Mouse (Mus musculus): ENCODE results near the gene Mpp6.
A peak's percentile ranks its signal among the peaks of the same experiment; 100 is the strongest.

Mpp6 gene

GRCm38 (mm10) chr6:50159842-50160241 lies 49.8 kb downstream of the Mpp6 start:
- no peak for DNase-seq

DNA sequence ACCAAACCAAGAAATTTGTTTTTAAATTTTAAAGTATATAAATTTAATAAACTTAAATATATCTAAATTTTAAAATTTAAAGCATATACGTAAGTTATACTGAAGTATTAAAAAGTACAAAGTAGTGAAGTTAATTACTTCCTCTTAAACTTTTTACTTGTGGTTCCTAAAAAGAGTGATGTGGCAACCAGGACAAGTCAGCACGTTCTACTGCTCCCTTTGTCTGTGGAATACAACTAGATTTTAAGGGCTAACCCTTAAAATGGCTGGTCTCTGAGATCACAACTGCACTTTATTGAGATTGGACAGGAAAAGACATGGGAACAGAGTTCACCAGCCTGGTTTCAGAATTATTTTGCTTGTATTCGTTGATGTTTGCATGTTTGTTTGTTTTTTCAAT lies 53.0 kb downstream of the Mpp6 start:
- DNase-seq = no peak

DNA sequence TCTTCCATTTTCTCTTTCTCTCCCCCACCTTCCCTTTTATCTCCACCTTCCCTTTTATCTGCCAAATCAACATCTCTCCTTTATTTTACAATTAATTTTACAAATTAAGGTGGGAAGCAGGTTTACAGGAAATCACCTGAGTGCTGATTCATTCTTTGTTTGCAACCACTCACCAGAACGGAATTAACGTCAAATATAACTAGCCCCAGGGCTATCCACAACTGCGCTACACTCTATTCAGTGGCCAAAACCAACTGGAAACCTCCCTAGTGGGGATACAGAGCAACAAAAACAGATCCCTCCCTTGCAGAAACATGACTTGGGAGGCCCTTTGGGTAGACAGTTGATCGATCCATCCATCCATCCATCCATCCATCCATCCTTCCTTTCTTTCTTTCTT lies 58.8 kb downstream of the Mpp6 start:
- DNase-seq = no peak

DNA sequence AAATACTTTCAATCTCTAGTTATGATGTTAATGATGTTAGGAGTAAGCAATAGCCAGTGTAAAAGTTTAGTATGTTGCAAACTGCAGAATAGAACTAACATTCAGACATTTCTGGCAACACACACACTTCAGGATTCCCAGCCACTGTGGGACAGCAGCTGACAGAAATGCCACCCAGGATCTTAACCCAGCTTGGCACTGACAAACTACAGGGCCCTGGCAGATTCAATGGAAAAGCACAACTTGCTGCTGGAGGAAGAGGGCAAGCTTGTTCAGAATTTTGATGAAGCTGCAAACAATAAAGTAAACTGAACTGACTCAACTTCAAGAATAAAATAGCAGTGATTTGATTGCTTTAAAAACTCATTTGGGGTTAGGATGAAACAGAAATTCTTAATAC lies 59.7 kb downstream of the Mpp6 start:
- DNase-seq = no peak

DNA sequence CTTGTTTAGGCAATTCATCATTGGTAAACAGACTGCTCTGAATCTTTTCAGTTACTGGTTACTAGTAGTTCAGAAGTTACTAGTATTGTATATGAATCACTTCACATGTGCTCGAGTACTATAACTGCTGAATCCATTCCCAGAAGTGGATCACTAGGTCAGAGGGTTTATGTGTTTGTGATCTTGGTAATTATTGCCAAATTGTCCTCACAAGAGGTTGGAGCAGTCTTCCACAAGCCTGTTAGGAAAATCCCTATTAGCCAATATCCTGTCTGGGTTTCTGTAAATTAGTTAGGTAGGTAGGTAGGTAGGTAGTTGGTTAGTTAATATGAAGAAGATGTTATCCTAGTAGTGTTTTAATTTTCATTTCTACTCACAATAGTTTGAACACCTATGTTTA lies 65.7 kb downstream of the Mpp6 start:
- DNase-seq = no peak

- peak; percentile 6 for DNase-seq
Measured at GRCm38 (mm10) chr6:50180189-50180588, 70.1 kb downstream of the Mpp6 start.

GRCm38 (mm10) chr6:50187955-50188354 lies 77.9 kb downstream of the Mpp6 start:
- DNase-seq = no peak

- no peak for DNase-seq
Measured at GRCm38 (mm10) chr6:50189376-50189775, 79.3 kb downstream of the Mpp6 start.

- DNase-seq = no peak
Measured at GRCm38 (mm10) chr6:50191605-50192004, 81.6 kb downstream of the Mpp6 start.

- no peak for DNase-seq
Measured at GRCm38 (mm10) chr6:50192169-50192568, 82.1 kb downstream of the Mpp6 start.

GRCm38 (mm10) chr6:50192822-50193221 lies 82.8 kb downstream of the Mpp6 start:
- no peak for DNase-seq

DNA sequence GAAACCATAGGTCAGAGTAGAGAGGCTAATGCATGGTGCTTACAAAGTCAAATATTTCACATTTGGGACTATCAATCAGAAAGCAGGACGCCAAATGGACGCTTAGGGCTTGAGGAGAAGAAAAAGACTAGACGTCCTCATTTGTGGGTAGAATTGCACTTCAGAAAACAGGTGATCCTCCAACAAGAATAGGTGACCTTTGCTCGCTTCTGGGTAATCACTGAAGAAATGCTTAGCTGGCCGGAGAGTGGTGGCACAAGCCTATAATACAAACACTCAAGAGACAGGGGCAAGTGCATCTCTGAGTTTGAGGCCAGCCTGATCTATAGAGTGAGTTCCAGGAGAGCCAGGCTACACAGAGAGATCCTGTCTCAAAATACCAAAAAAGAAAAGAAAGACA lies 83.8 kb downstream of the Mpp6 start:
- no peak for DNase-seq

GRCm38 (mm10) chr6:50204356-50204755 lies 94.3 kb downstream of the Mpp6 start:
- no peak for DNase-seq

- no peak for DNase-seq
Measured at GRCm38 (mm10) chr6:50205093-50205492, 95.1 kb downstream of the Mpp6 start.

DNA sequence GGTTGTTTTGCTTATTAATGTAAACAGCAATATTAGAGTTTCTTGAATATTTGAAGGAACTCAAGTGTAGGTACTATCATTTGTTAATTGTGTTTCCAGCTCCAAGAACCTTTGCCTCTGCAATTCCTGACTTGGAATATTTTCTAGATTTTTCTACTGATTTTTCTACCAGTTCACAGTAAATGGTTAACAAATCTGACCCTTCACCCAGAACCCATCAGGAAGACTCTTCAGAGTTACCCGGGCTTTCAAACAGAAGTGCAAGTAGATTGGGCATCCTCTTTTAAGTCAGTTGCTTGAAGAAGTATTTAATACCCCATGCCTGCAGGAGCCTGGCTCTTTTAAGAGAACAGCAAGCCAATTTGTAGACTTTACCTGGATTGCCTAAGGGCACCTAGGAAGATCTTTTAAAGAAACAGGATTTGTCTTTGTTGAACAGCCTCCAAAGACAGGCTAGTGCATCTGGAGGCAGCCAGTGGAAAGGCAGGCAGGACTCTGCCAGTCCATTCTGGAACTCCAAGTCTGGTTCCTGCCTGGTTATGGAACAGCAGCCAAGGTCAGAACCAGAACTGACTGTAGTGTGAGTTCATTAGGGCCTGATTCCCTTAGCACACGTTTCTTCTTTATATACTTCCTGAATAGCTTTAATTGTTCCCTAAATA lies 104.8 kb downstream of the Mpp6 start:
- DNase-seq = no peak

- DNase-seq = no peak
Measured at GRCm38 (mm10) chr6:50215373-50215745, 105.3 kb downstream of the Mpp6 start.

GRCm38 (mm10) chr6:50215986-50216385 lies 105.9 kb downstream of the Mpp6 start:
- no peak for DNase-seq

- no peak for DNase-seq
Measured at GRCm38 (mm10) chr6:50218628-50219027, 108.6 kb downstream of the Mpp6 start.

DNA sequence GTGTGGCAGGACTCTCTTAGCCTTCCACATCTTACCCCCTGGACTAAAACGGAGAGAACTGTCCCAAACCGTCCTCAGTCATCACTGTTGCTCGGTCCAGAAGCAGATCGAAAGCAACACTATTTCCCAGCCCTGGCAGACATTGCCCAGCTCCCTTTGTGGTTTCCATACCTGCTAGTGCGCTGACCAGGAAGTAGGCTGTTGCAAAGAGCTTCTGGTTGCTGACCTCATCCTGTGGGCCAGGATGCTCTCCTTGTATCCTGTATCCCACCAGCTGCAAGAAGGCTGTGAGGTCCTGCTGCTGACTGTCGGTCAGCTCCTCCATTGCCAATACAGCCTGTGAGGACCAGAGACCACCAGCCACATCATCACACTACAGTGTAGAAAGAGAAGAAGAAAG lies 109.0 kb downstream of the Mpp6 start:
- no peak for DNase-seq

DNA sequence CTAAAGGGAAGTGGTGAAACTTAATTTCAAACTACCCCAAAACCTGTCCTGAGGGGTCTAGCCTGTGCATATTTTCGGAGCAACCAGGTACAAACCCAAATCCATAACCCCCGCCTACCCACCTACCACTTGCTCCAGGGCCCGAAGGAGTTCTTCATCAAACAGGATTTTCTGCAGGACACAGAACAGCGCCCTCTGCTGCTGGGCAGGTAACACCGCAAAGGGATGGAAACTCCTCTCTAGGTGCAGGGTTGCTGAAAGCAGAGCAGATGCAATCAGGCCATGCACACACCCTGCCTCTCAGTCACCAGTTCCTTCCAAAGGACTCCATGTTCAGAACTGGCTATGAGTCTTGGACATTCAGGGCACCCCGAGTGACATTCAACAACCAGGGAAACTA lies 110.8 kb downstream of the Mpp6 start:
- DNase-seq = peak; percentile 27

GRCm38 (mm10) chr6:50222351-50222750 lies 112.3 kb downstream of the Mpp6 start:
- DNase-seq = no peak

DNA sequence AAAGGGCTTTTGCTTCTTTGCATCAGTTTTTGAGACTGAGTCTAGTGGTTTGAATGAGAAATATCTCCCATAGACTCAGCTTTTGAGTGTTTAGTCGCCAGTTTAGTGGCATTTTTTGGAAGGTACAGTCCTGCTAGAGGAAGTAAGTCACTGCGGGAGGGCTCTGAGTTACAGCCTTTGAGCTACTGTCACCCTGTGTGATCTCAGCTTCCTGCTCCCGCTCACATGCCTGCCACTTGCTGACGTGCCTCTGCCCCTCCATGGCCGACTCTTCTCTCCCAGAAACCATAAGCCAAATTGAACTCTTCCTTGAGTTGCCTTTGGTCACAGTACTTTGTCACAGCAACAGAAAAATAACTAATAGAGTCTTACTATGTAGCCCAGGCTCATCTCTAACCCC lies 112.9 kb downstream of the Mpp6 start:
- DNase-seq = no peak

- DNase-seq = no peak
Measured at GRCm38 (mm10) chr6:50223606-50224005, 113.6 kb downstream of the Mpp6 start.

GRCm38 (mm10) chr6:50225232-50225631 lies 115.2 kb downstream of the Mpp6 start:
- no peak for DNase-seq

- DNase-seq = no peak
Measured at GRCm38 (mm10) chr6:50228180-50228579, 118.1 kb downstream of the Mpp6 start.

DNA sequence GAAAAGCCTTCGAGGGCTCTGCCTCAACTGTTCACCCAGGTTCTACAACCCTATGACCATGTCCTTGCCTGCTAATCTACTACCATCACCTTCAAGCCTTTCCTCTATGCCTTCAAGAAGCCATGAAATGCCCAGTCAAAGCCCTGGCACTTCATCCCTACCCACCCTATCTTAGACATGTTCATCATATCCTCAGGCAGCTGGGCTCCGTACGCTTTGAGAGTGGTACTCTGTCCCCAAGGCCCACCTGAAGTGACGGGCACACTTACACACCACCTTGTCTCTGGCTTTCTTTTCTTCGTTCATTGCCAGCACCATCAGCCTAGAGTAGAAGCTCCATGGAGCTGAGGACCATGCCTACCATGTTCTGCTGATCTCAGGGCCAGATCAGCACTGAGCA lies 121.2 kb downstream of the Mpp6 start:
- no peak for DNase-seq

All from cerebellum, adult 8-10 months (tissue).